Mouse (Mus musculus): Measurements from ENCODE around the gene Mafk. TPM values are rescaled to one million over a fixed set of nuclear protein-coding genes. Genes with fewer than 3 reads are reported as not detected.
"Not testable (repeated sequence)": the region's sequence is repeated elsewhere in the genome, so short reads cannot be mapped to it uniquely, and the experiment has no call there.

The Mafk gene
- 7.2 and 8.6 TPM in 2 replicates for polyA plus RNA-seq (2016; fragmentation: Nextera tagmentation; extraction: Ambion mirVana)

DNA sequence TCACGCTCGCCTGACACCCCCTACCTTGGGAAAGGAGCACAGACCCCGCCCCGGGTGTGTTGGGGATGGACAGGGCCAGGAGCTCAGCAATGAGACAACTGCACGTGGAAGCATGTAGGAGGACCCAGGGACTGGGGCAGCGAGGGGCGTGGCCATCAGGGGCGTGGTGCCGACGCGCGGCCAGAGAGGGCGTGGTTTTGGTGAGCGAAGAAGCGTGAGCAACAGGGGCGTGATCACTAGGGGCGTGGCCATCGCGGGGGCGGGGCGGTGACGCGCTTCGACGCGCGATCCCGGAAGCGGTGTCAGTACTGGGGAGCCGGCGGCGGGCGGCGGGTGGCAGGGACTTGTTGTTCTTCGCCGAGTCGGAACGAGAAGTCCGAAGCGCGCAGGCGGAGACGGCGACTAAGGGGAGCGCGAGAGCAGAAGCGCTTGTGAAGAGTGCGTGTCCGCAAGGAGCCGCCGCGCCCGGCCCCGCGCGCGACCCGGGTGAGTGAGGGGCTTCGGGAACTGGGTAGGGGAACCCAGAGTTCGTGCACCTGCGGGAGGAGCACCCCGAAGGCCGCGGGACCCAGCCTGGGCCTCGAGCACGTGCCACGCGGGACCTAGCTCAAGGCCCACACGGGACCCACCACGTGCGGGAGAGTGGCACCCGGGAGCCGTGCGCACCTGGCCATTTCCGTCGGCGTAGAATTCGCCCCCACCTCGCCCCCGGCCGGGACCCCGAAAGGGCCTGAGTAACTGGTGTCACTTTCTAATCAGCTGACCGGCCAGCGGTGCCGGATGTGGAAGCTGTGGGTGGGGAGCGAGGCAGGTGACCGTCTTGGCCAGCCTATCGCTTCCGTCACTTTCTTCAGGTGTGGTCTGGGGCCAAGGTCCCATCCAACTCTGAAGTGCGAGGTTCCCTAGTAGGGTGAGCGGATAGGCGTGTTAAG is at the start of gene Mafk:
Gene Mafk, plus strand, starts transcription at position 287 of the 932 bp plus-strand sequence.
- H3K4me2 ChIP-seq (replicated peaks): peak within 1 kb of the TSS; percentile 97
- H3K36me3 ChIP-seq: no peaks in the 10 kb centered on the region
- H3K9me3 ChIP-seq: no peaks in the 10 kb centered on the region
- peak; percentile 87 for ATAC-seq (ENCODE audit: insufficient number of reproducible peaks, insufficient read depth, low FRiP score, low TSS enrichment)
- peak within 1 kb of the TSS; percentile 72 for H3K4me3 ChIP-seq
- H3K4me1 ChIP-seq: peaks cover 17% of the 10 kb centered on the region; the same call in 1 of the 2 replicates
- 0 out of 2 replicates have a peak within 1 kb of the TSS, but pooled peaks have one; percentile 8 for H3K27ac ChIP-seq
- peaks cover 3% of the 10 kb centered on the region; the same call in 1 of the 2 replicates for H3K27me3 ChIP-seq
- peak within 1 kb of the TSS; percentile 63 for H3K9ac ChIP-seq
- under 1% methylated on average over 90 of the region's 92 CpGs for WGBS

DNA sequence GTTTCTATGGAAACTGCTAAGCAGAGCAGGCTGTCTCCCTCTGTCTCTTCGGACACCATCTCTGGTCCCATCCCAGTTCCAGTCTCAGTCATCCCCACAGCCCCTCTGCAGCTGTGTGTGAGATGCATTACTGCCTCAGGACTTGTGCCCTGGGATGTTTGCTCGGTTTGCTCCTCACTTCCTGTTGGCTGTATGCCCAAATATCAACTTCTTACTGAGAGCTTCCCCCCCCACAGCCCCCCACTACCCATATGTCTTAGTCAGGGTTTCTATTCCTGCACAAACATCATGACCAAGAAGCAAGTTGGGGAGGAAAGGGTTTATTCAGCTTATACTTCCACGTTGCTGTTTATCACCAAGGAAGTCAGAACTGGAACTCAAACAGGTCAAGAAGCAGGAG is 48.7 kb upstream of the Mafk start:
- H3K27ac ChIP-seq; H3K9me3 ChIP-seq; H3K9ac ChIP-seq; H3K36me3 ChIP-seq; H3K4me3 ChIP-seq; H3K4me1 ChIP-seq; H3K4me2 ChIP-seq (replicated peaks); ATAC-seq (ENCODE audit: insufficient number of reproducible peaks, insufficient read depth, low FRiP score, low TSS enrichment); H3K27me3 ChIP-seq: not testable (repeated sequence)
- WGBS: 55% methylated on average over 3 of the region's 3 CpGs

DNA sequence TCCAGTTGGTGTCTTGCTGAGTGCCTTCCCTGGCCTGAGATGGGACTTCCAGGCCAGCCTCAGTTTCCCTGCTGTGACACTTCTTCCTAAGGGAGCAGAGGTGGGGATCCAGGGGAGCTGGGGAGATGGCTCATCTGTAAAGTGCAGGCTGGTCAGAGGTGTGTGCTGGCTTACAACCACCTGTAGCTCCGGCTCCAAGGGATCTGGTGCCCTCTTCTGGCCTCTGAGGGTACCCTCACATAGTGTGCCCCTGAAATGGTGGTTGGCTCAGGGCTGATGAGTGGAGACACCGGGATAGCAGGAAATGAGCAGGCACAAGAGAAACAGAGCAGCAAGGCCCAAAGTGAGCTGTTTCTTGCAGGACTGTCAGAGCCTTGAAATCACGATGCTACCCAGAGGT is 45.5 kb upstream of the Mafk start:
- peak; percentile 69; the same call in 1 of the 2 replicates for ATAC-seq (ENCODE audit: insufficient number of reproducible peaks, insufficient read depth, low FRiP score, low TSS enrichment)
- H3K36me3 ChIP-seq: 0 out of 2 replicates have a peak, but pooled peaks cover 8% of the 10 kb centered on the region
- no peak overlapping the region for H3K4me2 ChIP-seq (replicated peaks)
- H3K4me3 ChIP-seq: no peak overlapping the region
- H3K9me3 ChIP-seq: no peaks in the 10 kb centered on the region
- 0 out of 2 replicates have a peak, but pooled peaks cover 4% of the 10 kb centered on the region for H3K4me1 ChIP-seq
- no peak overlapping the region for H3K9ac ChIP-seq
- no peak overlapping the region for H3K27ac ChIP-seq
- 6% methylated on average over 3 of the region's 3 CpGs for WGBS
- no peaks in the 10 kb centered on the region for H3K27me3 ChIP-seq

DNA sequence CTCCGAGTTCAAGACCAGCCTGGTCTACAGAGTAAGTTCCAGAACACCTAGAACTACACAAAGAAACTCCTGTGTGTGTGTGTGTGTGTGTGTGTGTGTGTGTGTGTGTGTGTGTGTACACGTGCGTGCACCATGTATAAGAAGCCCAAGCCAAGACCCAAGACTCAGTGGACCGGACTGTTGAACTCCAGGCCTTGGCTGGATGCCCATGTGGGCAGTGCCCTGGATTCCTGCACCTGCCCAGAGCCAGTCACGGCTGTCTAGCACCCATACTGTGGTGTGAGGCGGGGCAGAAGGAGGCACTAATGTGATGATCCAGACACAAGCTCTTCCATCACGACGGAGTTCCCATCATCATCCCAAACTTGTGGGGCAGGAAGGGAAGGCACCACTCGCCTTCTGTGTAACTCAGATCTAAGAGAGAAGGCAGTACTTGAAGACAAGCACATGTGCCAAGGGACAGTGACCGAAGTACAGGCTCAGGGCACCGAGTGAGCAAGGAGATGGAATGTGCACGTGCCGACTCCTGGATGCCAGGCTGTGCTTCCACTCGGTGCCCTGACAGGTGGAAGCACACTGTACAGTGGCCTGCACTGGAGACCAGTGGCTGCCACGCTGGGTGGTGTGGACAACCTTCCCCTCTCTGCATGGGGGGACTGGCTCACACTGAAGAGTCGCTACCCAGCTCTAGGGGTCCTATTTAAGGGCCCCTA is 41.7 kb upstream of the Mafk start:
- Histone ChIP-seq H3K4me2 (replicated peaks) (no peak overlapping the region), H3K9ac (no peak overlapping the region), H3K27me3 (no peaks in the 10 kb centered on the region), H3K36me3 (peaks cover 46% of the 10 kb centered on the region), H3K4me1 (no peaks in the 10 kb centered on the region), H3K27ac (no peak overlapping the region), H3K4me3 (no peak overlapping the region), H3K9me3 (no peaks in the 10 kb centered on the region)
- ATAC-seq (ENCODE audit: insufficient number of reproducible peaks, insufficient read depth, low FRiP score, low TSS enrichment): no peak
- 84% methylated on average over 16 of the region's 16 CpGs for WGBS

DNA sequence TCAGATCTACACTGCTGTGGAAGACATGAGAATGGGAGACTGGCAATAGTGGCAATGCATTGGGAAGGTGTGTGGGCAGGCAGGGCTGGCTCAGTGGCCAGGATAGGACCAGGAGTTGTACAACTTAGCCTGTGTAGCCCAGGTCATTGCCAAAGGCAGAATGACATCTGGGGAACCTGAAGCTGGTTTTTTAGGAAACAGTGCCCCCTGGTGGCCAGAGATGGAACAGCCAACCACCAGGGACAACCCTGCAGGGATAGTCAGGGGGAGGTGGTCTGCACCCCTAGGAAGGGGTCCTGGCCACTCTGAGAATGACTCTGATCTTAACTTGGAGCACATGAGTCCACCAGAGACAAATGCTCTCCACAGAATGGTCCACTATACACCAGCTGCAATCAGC is 40.8 kb upstream of the Mafk start:
- H3K27me3 ChIP-seq: no peaks in the 10 kb centered on the region
- H3K9me3 ChIP-seq: no peaks in the 10 kb centered on the region
- peaks cover 56% of the 10 kb centered on the region for H3K36me3 ChIP-seq
- ATAC-seq (ENCODE audit: insufficient number of reproducible peaks, insufficient read depth, low FRiP score, low TSS enrichment): no peak
- no peaks in the 10 kb centered on the region for H3K4me1 ChIP-seq
- H3K4me3 ChIP-seq: no peak overlapping the region
- no peak overlapping the region for H3K4me2 ChIP-seq (replicated peaks)
- H3K9ac ChIP-seq: no peak overlapping the region
- H3K27ac ChIP-seq: no peak overlapping the region

DNA sequence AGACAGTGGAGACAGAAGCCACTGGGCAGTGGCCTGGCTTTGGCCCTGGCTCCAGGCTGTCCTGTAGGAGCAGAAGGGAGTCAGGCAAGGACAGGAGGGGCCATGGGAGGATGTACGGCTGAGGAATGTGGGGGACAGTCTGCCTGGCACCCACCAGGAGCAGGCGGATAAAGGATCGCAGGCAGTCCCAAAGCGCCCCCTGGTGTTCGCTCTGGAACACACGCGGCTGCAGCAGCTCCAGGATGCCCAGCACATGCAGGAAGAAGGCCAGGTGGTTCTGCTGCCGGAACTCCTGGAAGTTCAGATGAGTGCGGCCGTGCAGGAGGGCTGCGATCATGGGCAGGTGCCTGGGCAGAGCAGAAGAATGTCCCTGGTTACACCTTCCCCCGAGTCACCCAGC is 36.6 kb upstream of the Mafk start:
- 33% methylated on average over 12 of the region's 12 CpGs for WGBS

DNA sequence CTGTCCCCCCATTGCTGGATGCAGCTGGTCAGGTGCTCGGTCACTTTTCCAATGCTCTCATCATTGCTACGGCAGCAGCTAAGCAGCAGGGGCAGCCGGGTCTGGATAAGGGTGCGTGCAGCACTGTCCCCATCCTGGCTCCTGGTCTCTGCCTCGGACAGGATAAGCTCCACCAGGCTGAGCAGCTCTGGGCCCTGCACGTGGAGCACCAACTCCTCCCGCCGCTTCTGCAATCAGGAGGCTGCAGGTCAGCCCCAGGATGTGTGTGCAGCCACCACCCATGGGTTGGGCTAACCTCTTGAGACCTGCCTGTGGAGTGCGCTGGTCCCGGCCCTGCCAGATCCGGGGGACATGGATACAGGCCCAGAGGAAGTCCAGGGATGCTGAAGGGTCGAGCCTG is 35.2 kb upstream of the Mafk start:
- H3K27me3 ChIP-seq: no peaks in the 10 kb centered on the region
- no peaks in the 10 kb centered on the region for H3K4me1 ChIP-seq
- ATAC-seq (ENCODE audit: insufficient number of reproducible peaks, insufficient read depth, low FRiP score, low TSS enrichment): no peak
- H3K36me3 ChIP-seq: peaks cover 100% of the 10 kb centered on the region
- no peak overlapping the region for H3K9ac ChIP-seq
- no peak overlapping the region for H3K4me3 ChIP-seq
- 96% methylated on average over 12 of the region's 12 CpGs for WGBS
- H3K4me2 ChIP-seq (replicated peaks): no peak overlapping the region
- no peaks in the 10 kb centered on the region for H3K9me3 ChIP-seq
- no peak overlapping the region for H3K27ac ChIP-seq

More for the DNA sequence above, 36.6 kb upstream of the Mafk start:
- Histone ChIP-seq H3K9ac (no peak overlapping the region), H3K4me3 (no peak overlapping the region), H3K4me2 (replicated peaks) (no peak overlapping the region), H3K27ac (no peak overlapping the region), H3K9me3 (no peaks in the 10 kb centered on the region), H3K4me1 (no peaks in the 10 kb centered on the region), H3K36me3 (peaks cover 94% of the 10 kb centered on the region), H3K27me3 (no peaks in the 10 kb centered on the region)
- no peak for ATAC-seq (ENCODE audit: insufficient number of reproducible peaks, insufficient read depth, low FRiP score, low TSS enrichment)

DNA sequence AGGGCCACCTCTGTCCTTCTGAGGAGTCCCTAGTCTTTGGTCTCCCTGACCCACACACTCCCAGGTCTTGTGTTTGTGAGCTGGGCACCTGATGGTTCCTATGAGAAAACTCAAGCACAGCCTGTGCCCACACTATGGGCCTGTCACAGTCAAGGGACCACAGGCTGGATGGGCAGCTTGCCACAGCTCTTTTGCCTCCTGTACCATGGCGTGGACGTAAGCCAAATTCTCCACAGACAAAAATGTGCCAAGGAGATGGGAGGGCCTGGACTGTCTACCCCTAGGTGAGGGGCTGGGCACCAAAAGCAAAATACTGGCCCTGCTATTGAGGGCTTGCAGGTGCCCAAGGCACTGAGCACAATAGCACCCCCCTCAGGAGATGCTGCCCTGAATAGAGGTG is 34.7 kb upstream of the Mafk start:
- 92% methylated on average over 2 of the region's 2 CpGs for WGBS
- H3K36me3 ChIP-seq: peaks cover 100% of the 10 kb centered on the region

DNA sequence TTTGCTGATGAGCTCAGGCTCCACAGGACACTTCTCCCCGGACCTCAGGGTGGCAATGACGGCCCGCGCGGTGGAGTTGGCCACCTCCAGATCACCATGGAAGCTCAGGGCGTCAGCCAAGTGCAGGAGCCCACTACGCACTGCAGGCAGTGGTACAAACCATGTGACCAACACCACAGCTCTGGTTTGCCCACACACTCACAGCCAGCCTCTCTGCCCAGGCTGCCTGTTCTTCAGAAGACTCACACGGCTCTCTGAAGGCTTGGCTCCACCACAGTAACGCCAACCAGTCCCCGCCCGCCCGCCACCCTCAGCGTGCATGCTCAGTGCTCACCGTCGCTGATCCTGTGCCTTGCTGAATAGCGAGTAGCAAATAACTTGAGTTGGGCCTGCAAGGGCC is 33.2 kb upstream of the Mafk start:
- Histone ChIP-seq H3K36me3 (peaks cover 100% of the 10 kb centered on the region), H3K4me2 (replicated peaks) (no peak overlapping the region), H3K27ac (no peak overlapping the region), H3K9me3 (no peaks in the 10 kb centered on the region), H3K4me3 (no peak overlapping the region), H3K9ac (no peak overlapping the region), H3K4me1 (no peaks in the 10 kb centered on the region), H3K27me3 (no peaks in the 10 kb centered on the region)
- 86% methylated on average over 16 of the region's 16 CpGs for WGBS
- no peak for ATAC-seq (ENCODE audit: insufficient number of reproducible peaks, insufficient read depth, low FRiP score, low TSS enrichment)

More for the DNA sequence above, 34.7 kb upstream of the Mafk start:
- Histone ChIP-seq H3K9ac (no peak overlapping the region), H3K4me1 (no peaks in the 10 kb centered on the region), H3K27ac (no peak overlapping the region), H3K4me2 (replicated peaks) (no peak overlapping the region), H3K4me3 (no peak overlapping the region), H3K9me3 (no peaks in the 10 kb centered on the region), H3K27me3 (no peaks in the 10 kb centered on the region)
- ATAC-seq (ENCODE audit: insufficient number of reproducible peaks, insufficient read depth, low FRiP score, low TSS enrichment): no peak

DNA sequence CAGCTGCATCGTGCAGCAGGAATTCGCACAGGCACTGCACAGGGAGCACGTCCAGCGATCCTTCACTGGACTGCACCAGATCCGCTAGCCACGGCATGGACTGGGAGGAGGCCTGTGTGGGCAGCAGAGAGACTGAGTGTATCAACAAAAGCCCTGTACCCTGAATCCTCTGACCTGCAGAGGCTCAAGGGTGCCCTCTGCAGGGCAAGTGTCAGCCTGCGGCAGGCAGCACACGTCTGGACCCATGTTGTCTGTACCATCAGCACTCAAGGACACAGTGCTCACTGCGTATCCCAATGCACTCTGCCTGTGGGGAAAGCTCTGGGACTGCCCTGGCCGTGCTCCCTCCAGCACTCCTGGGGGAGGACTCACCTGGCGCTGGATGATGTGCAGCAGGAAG is 27.0 kb upstream of the Mafk start:
- Histone ChIP-seq H3K4me2 (replicated peaks) (no peak overlapping the region), H3K27me3 (no peaks in the 10 kb centered on the region), H3K9ac (no peak overlapping the region), H3K4me1 (no peaks in the 10 kb centered on the region), H3K36me3 (peaks cover 100% of the 10 kb centered on the region), H3K4me3 (no peak overlapping the region), H3K9me3 (no peaks in the 10 kb centered on the region), H3K27ac (no peak overlapping the region)
- WGBS: 73% methylated on average over 11 of the region's 11 CpGs
- ATAC-seq (ENCODE audit: insufficient number of reproducible peaks, insufficient read depth, low FRiP score, low TSS enrichment): no peak

DNA sequence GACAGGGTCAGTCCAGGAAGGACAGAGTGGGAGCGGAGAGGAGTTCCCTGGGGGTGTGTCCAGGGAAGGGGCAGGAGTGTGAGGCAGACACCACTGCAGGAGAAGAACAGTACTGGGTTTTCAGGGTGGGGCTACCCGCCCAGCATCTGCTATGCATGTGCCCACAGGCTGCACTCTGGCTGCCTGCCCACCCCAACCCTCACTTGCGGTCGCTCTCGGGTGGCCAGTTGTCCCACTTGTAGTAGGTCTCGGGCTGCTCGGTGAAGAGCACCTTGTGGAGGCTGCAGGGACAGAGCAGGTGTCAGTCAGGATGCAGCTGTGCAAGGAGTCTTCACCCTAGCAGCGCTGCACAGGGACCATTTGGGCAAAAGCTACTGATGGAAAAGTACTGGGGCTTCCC is 23.1 kb upstream of the Mafk start:
- no peaks in the 10 kb centered on the region for H3K27me3 ChIP-seq
- no peak overlapping the region for H3K4me3 ChIP-seq
- H3K9ac ChIP-seq: no peak overlapping the region
- ATAC-seq (ENCODE audit: insufficient number of reproducible peaks, insufficient read depth, low FRiP score, low TSS enrichment): no peak
- 95% methylated on average over 8 of the region's 8 CpGs for WGBS
- no peak overlapping the region for H3K27ac ChIP-seq
- peaks cover 100% of the 10 kb centered on the region for H3K36me3 ChIP-seq
- no peaks in the 10 kb centered on the region for H3K4me1 ChIP-seq
- H3K9me3 ChIP-seq: no peaks in the 10 kb centered on the region
- no peak overlapping the region for H3K4me2 ChIP-seq (replicated peaks)

All from embryonic facial prominence, embryonic 12.5 days (tissue).